Mouse (Mus musculus): ENCODE measurements around the gene Selenos.

- TF ChIP-seq CTCF (IDR thresholded peaks at IDR 0.05; ENCODE audit: borderline replicate concordance, control insufficient read depth, extremely low read depth, insufficient read depth, low read length, poor library complexity): no peak
- TF ChIP-seq POLR2A (IDR thresholded peaks at IDR 0.05; ENCODE audit: control insufficient read depth, extremely low read depth, insufficient read depth, low read length, poor library complexity): no peak
Observed at GRCm38 (mm10) chr7:66118796-66119195, 39.3 kb downstream of the Selenos start.

Measured in thymus, adult 2 months (tissue).